Mouse (Mus musculus) G1E (cell line): ENCODE data around the gene Nuak2.
"Not testable (repeated sequence)": the region's sequence is repeated elsewhere in the genome, so short reads cannot be mapped to it uniquely, and the experiment has no call there.

ENCODE experiments used
- CTCF ChIP-seq: IDR thresholded peaks from 2 replicates; pipeline ENCODE4 v1.5.1; 2012; ENCODE audit warnings: low read depth, low read length, inconsistent platforms, mixed read lengths
- GATA1 ChIP-seq: IDR thresholded peaks from 2 replicates; pipeline ENCODE4 v1.6.1; 2012; ENCODE audit warnings: borderline replicate concordance, low read length, inconsistent platforms, mixed read lengths
- GATA2 ChIP-seq: IDR thresholded peaks from 2 replicates; pipeline ENCODE4 v1.6.1; 2012; ENCODE audit warnings: low read depth, low read length, inconsistent platforms, borderline replicate concordance
- POLR2AphosphoS5 ChIP-seq: IDR thresholded peaks from 2 replicates; pipeline ENCODE4 v1.6.1; 2012; ENCODE audit warnings: low read depth, low read length, inconsistent platforms; ENCODE audit not compliant: insufficient replicate concordance
- TAL1 ChIP-seq: conservative IDR thresholded peaks from 2 replicates; pipeline ENCODE4 v1.6.1; 2012; ENCODE audit warnings: low read depth, low read length, inconsistent platforms, mixed read lengths

- TF ChIP-seq CTCF, POLR2AphosphoS5, TAL1, GATA1, GATA2: not testable (repeated sequence)
These were observed 33.1 kb downstream of the Nuak2 start for GRCm38 (mm10) chr1:132349049-132349448.
